Mouse (Mus musculus): ENCODE data around the gene Klhl20. TPM values are rescaled to one million over a fixed set of nuclear protein-coding genes. Genes with fewer than 3 reads are reported as not detected.

The Klhl20 gene
- 39.4 TPM for polyA plus RNA-seq (2014; fragmentation: Illumina TruSeq; extraction: RNeasy Lipid Tissue Mini Kit (QIAGEN cat#74804))

GRCm38 (mm10) chr1:161130726-161131664 lies at the start of gene Klhl20:
TSS of gene Klhl20 (minus strand) at chr1:161131511.

GRCm38 (mm10) chr1:161159214-161159613 lies 27.9 kb upstream of the Klhl20 start, which contains the start of gene Tex50:
TSS of gene Tex50 (minus strand) at chr1:161159314.

GRCm38 (mm10) chr1:161142531-161143159 lies 11.3 kb upstream of the Klhl20 start, which contains the start of gene Ankrd45:
TSS of gene Ankrd45 (plus strand) at chr1:161142691.

DNA sequence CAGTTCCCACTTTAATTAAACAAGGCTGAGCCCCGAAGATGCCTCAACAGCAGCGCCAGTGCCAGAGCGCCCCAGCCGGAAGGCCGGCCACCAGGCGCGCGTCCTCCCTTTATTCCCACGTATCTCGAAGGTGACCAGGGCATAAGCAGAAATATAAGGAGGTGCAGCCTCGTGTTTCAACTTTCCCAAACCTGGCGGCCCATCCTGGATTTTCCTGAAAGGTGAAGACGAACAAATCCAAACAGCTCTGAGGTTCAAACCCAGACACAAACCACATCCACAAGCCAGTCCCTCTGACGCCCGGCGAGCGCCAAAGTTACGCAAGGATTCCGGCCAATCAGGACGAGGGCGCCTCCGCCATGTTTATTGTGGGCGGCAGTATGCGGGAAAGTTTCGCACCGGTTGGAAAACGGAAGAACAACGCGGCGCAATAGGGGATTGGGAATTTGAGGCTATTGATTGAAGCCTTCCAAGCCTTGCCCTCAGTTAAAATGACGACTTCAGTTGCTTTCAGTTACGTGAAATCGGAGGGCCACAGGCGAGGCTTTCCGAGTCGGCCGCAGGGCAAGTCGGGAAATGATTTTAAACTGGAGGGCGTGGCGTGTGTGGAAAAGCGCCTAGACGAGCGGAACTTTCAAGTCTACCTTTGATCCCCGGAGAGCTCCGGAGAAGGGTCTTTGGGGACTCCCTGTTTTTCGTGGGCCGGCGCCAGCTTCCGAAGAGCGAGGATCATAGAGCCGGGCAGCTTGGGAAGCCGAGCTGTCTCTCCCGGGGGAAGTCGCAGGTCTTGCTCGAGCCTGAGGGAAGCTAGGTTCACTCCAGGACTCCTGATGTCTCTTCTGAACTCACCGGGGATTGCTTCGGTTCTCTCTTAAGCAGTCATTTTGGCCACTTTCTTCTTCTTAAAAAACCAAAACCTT lies 60.7 kb downstream of the Klhl20 start, which contains the start of the genes Dars2 and Cenpl:
Dars2 (minus strand) TSS at position 307 of the 920 bp plus-strand sequence.
Cenpl (plus strand) TSS at position 362 of the 920 bp plus-strand sequence.

Other genes starting within 250 kb of the Klhl20 start
- gene Rc3h1, start 225.1 kb downstream of the Klhl20 start, polyA plus RNA-seq (2014; fragmentation: Illumina TruSeq; extraction: RNeasy Lipid Tissue Mini Kit (QIAGEN cat#74804)): 56.6 TPM
- 4.4 TPM for gene Serpinc1, start 152.9 kb downstream of the Klhl20 start, polyA plus RNA-seq (2014; fragmentation: Illumina TruSeq; extraction: RNeasy Lipid Tissue Mini Kit (QIAGEN cat#74804))
- 20.8 TPM for gene Zbtb37, start 96.7 kb downstream of the Klhl20 start, polyA plus RNA-seq (2014; fragmentation: Illumina TruSeq; extraction: RNeasy Lipid Tissue Mini Kit (QIAGEN cat#74804))
- 14.6 TPM for gene Dars2, start 60.9 kb downstream of the Klhl20 start, polyA plus RNA-seq (2014; fragmentation: Illumina TruSeq; extraction: RNeasy Lipid Tissue Mini Kit (QIAGEN cat#74804))
- gene Cenpl, start 60.8 kb downstream of the Klhl20 start, polyA plus RNA-seq (2014; fragmentation: Illumina TruSeq; extraction: RNeasy Lipid Tissue Mini Kit (QIAGEN cat#74804)): 21.6 TPM
- gene Ankrd45, start 11.2 kb upstream of the Klhl20 start, polyA plus RNA-seq (2014; fragmentation: Illumina TruSeq; extraction: RNeasy Lipid Tissue Mini Kit (QIAGEN cat#74804)): 2.0 TPM
- gene Tex50, start 27.8 kb upstream of the Klhl20 start, polyA plus RNA-seq (2014; fragmentation: Illumina TruSeq; extraction: RNeasy Lipid Tissue Mini Kit (QIAGEN cat#74804)): not detected
- gene Prdx6, start 119.7 kb upstream of the Klhl20 start, polyA plus RNA-seq (2014; fragmentation: Illumina TruSeq; extraction: RNeasy Lipid Tissue Mini Kit (QIAGEN cat#74804)): 180 TPM

Measured in ovary, adult 10 weeks (tissue).